Mouse (Mus musculus) adipocyte (in vitro differentiated cells): ENCODE results near the gene Olfr1192-ps1.
"Not testable (repeated sequence)": the region's sequence is repeated elsewhere in the genome, so short reads cannot be mapped to it uniquely, and the experiment has no call there.

Experiments used
- DNase-seq: peaks from one replicate; pipeline ENCODE4 v3.0.0-alpha.2; 2016; ENCODE audit warnings: low spot score

The Olfr1192-ps1 gene

DNA sequence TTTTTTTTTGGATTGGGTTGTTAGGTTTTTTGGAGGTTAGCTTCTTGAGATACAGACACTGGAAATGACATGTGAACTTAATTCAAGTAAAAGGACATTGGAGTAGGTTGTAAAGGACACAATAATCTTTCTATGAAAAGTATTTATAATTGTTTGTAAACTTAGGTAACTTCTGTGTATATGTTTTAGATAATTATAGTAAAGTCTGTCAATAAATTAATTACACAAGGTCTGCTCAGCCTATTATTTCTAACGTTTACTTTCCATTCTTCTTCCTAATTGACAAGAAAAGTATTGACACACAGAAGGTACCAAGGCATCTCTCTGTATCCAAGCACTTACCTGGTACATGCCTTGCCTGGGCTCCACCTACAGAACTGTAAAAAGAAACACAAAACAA, at the start of gene Olfr1192-ps1:
Gene Olfr1192-ps1 (plus strand): TSS at position 301 of the 400 bp plus-strand sequence.
- DNase-seq = no peak

DNA sequence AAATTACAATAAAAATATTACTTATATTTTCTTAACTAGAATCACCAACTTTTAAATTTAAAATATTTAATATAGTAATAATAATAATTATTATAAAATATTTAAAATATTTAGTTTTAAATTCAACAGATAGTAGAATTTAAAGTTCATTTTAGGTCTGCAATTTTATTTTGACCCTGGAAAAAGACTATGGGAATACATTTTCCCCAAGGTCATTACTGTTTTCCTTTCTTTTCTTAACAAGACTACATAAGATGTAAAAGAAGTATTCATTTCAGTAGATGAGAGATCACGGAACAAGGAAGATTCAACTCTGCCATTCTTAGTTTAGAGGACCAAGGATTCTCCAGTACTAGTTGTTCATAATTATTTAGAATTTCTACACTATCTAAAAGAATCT, 8.1 kb upstream of the Olfr1192-ps1 start, which contains the start of gene Olfr1191-ps1:
Gene Olfr1191-ps1 (plus strand): TSS at position 301 of the 400 bp plus-strand sequence.
- not testable (repeated sequence) for DNase-seq

DNA sequence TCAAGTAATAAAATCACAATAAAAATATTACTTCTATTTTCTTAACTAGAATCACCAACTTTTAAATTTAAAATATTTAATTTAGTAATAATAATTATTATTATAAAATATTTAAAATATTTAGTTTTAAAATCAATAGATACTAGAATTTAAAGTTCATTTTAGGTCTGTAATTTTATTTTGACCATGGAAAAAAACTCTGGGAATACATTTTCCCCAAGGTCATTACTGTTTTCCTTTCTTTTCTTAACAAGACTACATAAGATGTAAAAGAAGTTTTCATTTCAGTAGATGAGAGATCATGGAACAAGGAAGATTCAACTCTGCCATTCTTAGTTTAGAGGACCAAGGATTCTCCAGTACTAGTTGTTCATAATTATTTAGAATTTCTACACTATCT, 27.0 kb downstream of the Olfr1192-ps1 start, which contains the start of gene Olfr1193:
Gene Olfr1193 (plus strand): TSS at position 301 of the 400 bp plus-strand sequence.
- DNase-seq = not testable (repeated sequence)

DNA sequence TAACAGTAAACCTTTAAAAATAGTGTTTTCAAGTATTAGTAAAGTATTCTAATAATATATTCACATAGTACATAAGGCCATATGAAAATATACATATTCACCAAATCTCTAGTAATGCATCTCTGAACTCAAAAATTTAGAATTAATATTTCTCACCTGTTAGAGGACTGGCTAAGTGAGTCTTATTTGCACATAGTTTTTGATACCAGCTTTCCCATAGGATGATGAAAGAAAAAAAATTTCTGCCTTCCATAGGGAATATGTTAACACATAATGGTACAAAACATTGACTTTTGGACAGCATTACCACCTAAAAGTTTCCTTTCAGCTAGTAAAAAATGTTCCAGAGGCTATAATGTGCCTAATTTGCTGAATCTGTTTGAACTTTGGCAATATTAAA, 40.8 kb downstream of the Olfr1192-ps1 start, which contains the start of gene Olfr1195:
Gene Olfr1195 (minus strand): TSS at position 101 of the 400 bp plus-strand sequence.
- no peak for DNase-seq

DNA sequence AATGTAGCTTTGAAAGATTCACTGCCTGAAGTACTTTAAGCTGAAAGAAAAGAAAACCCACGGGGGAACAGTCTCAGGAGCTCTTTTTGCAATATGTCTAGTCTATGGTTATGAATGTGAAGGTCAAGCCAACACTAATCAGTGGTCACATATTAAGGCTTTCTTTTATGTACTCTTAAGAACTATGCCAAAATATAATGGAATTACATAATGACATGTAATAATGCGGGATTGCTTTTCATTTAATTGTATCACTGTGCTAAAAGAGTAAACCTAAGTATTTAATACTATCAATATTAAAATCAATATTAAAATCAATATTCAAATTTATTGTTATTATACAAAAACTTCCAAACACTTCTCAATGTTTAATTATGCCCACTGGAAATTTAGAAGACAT, 56.2 kb downstream of the Olfr1192-ps1 start, which contains the start of gene Olfr1196:
Gene Olfr1196 (minus strand): TSS at position 101 of the 400 bp plus-strand sequence.
- DNase-seq = no peak
